Comparison of ENCODE assay signal across 1 mouse cellular context in the genomic region with DNA sequence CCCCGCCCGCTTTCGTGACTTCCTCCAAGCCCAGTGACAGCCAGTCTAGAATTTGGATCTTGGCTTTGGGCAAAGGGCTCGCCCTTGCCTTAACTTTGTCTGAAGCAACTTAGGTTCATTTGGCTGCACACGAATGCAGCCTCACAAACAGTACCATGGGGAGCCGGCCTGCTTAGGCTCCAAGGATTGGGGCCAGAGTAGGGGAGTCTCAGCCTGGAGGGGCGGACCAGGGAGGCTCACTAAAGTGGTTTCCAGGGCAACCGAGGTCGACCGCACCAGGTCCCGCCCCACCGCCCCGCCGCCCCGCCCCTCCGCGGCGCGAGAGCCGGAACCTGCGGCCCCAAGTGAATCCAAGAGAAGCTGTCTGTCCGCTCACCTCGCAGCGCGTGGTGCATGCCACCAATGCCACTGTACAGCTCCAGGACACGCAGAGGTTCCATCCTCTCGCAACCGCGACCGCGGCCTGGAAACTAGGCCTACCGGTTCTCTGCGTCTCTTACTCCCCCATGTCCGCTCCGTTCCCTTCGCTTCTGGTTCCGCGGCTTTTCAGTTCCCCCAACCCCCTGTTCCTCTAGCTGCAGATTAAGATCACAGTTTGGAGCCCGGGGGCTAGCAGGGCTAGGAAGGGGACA.
TF ChIP-seq lines count a peak whose summit lies in the region.

TSS of gene Trdmt1 (minus strand) at position 476 of the 632 bp plus-strand sequence.

TF ChIP-seq in MEL, 35 proteins besides CTCF, POLR2A, EP300 and RAD21 (continued from another document):
- peak; percentile 75 for TF ChIP-seq MXI1 (IDR thresholded peaks at IDR 0.05; ENCODE audit: low read depth, low read length)
- no peak for TF ChIP-seq ZC3H11A (IDR thresholded peaks at IDR 0.05; ENCODE audit: low read depth, low read length)
- no peak for TF ChIP-seq UBTF (IDR thresholded peaks at IDR 0.05; ENCODE audit: borderline replicate concordance, insufficient read depth, low read depth, low read length)
- no peak for TF ChIP-seq MEF2A (IDR thresholded peaks at IDR 0.05; ENCODE audit: extremely low read depth, insufficient replicate concordance, low read depth, low read length, poor library complexity, severe bottlenecking)
- peak; percentile 64 for TF ChIP-seq SIN3A (IDR thresholded peaks at IDR 0.05; ENCODE audit: low read length)
- no peak for TF ChIP-seq GABPA (IDR thresholded peaks at IDR 0.05; ENCODE audit: low read depth, low read length)
- TF ChIP-seq ELF1 (IDR thresholded peaks at IDR 0.05; ENCODE audit: low read depth, low read length): peak; percentile 48; the same call in 1 of the 2 replicates
- TF ChIP-seq ZMIZ1 (IDR thresholded peaks at IDR 0.05; ENCODE audit: low read depth, low read length): peak; percentile 44
- TF ChIP-seq MYC (IDR thresholded peaks at IDR 0.05; ENCODE audit: low read depth, low read length): no peak
- TF ChIP-seq MAZ (IDR thresholded peaks at IDR 0.05; ENCODE audit: low read depth, low read length): 0 out of 2 replicates have a peak, but pooled peaks have one; percentile 9
